Mouse (Mus musculus) limb, embryonic 13.5 days (tissue): Measurements from ENCODE around the gene Zar1l. TPM values are rescaled to one million over a fixed set of nuclear protein-coding genes. Genes with fewer than 3 reads are reported as not detected.

ENCODE experiments used
- ATAC-seq: fragments of 200-750 bp; cut with Nextera tagmentation; 2 replicates; pipeline ENCODE4 v1.8.0; 2017; ENCODE audit warnings: low read depth, moderate number of reproducible peaks, moderate TSS enrichment; ENCODE audit not compliant: low FRiP score
- H3K27ac ChIP-seq: fragments of 300-500 bp; sonication (generic); 2 replicates; pipeline ENCODE4 v1.5.1; 2015; ENCODE audit warnings: inconsistent platforms, mild to moderate bottlenecking, moderate library complexity
- H3K27me3 ChIP-seq: fragments of 300-500 bp; sonication (generic); 2 replicates; pipeline ENCODE4 v1.6.1; 2015; ENCODE audit warnings: mild to moderate bottlenecking, inconsistent platforms
- H3K36me3 ChIP-seq: fragments of 300-500 bp; sonication (generic); 2 replicates; pipeline ENCODE4 v1.6.1; 2015; ENCODE audit warnings: inconsistent platforms, mild to moderate bottlenecking, moderate library complexity
- H3K4me1 ChIP-seq: fragments of 300-500 bp; sonication (generic); 2 replicates; pipeline ENCODE4 v1.6.1; 2015; ENCODE audit warnings: inconsistent platforms
- H3K4me2 ChIP-seq: fragments of 300-500 bp; sonication (generic); replicated peaks from 2 replicates; pipeline ENCODE4 v1.6.1; 2015; ENCODE audit warnings: inconsistent platforms, mild to moderate bottlenecking, moderate library complexity
- H3K4me3 ChIP-seq: fragments of 300-500 bp; sonication (generic); 2 replicates; pipeline ENCODE4 v1.5.1; 2015; ENCODE audit warnings: moderate library complexity, mild to moderate bottlenecking, inconsistent platforms
- H3K9ac ChIP-seq: fragments of 300-500 bp; sonication (generic); 2 replicates; pipeline ENCODE4 v1.6.1; 2015; ENCODE audit warnings: mild to moderate bottlenecking, inconsistent platforms
- H3K9me3 ChIP-seq: fragments of 300-500 bp; sonication (generic); 2 replicates; pipeline ENCODE4 v1.6.1; 2016; ENCODE audit warnings: inconsistent platforms
- WGBS: fragments of 180-500 bp; shearing (Covaris S2); methylation state at CpG from one replicate; pipeline ENCODE4 v1.1.7; 2015; 5-methylcytosine and 5-hydroxymethylcytosine counted together
- polyA plus RNA-seq: library from polyadenylated mRNA; unstranded; fragments of >200 nt; fragmentation: Nextera tagmentation; extraction: Ambion mirVana; gene quantifications from 2 replicates; pipeline ENCODE4 v1.2.1, GENCODE M21; 2015

Zar1l gene
- polyA plus RNA-seq, 1 experiment from 2014 or later = not detected

DNA sequence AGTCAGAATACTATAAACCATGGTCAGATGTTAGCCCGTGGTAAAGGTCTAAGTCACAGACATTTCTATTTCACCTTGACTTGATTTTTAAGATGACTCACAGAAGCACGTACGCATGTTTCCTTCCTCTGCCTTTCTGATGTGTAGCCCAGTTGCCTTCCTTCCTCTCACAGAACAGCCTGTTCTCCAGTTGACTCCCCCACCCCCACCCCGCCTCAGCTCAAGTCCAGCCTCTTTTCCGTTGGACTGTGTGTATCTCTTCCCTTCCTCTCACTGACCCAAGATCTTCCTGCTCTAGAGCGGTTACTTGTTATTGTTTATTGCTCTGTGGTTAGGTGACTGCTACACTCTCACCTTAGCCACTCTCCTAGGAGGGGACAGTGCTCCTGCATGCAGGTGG is 49.5 kb downstream of the Zar1l start:
- Histone ChIP-seq H3K27me3 (no peaks in the 10 kb centered on the region), H3K27ac (no peak overlapping the region), H3K9ac (no peak overlapping the region), H3K4me3 (no peak overlapping the region), H3K4me2 (no peak overlapping the region), H3K4me1 (0 out of 2 replicates have a peak, but pooled peaks cover 4% of the 10 kb centered on the region), H3K36me3 (peaks cover 11% of the 10 kb centered on the region; the same call in 1 of the 2 replicates), H3K9me3 (no peaks in the 10 kb centered on the region)
- ATAC-seq = no peak; the same call in 1 of the 2 replicates
- WGBS = 64% methylated on average over 6 of the region's 6 CpGs

DNA sequence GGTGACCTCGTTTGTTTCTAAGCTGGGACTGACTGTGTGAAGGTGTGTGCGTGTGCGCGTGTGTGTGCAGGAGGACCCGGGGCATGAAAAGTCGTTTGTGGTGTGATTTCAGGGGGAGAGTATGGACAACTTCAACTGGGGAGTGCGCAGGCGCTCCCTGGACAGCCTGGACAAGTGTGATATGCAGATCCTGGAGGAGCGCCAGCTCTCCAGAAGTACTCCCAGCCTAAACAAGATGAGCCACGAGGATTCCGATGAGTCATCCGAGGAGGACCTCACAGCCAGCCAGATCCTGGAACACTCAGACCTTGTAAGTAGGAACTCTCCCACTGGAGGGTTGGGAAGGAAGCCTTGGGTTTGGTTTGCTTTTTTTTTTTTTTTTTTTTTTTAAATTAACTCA is 51.8 kb downstream of the Zar1l start:
- Histone ChIP-seq H3K9me3 (no peaks in the 10 kb centered on the region), H3K27me3 (no peaks in the 10 kb centered on the region), H3K4me2 (no peak overlapping the region), H3K9ac (no peak overlapping the region), H3K4me1 (0 out of 2 replicates have a peak, but pooled peaks cover 4% of the 10 kb centered on the region), H3K4me3 (no peak overlapping the region), H3K27ac (no peak overlapping the region), H3K36me3 (peaks cover under 1% of the 10 kb centered on the region; the same call in 1 of the 2 replicates)
- peak; percentile 48; the same call in 1 of the 2 replicates for ATAC-seq
- WGBS = 77% methylated on average over 12 of the region's 12 CpGs

DNA sequence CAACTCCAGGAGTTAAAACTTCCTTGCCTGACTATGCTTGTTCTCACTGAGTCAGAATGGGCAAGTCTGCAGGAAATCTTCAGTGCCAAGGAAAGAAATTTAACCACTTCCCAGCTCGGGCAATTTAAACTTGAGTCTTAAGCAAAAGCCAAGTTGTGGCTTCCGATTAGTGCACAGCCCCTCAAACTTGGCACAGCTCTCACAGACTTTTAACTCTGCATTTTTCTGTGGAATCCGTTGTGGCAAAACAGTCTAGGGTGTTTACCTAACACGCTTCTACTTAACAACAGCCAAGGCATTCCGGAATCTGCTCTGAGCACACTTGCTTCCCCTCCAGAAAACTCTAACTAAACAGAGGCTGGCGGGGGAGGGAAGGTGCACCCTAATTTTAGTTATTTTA is 52.7 kb downstream of the Zar1l start:
- 76% methylated on average over 6 of the region's 6 CpGs for WGBS
- H3K27me3 ChIP-seq = no peaks in the 10 kb centered on the region
- no peak overlapping the region for H3K9ac ChIP-seq
- peaks cover 5% of the 10 kb centered on the region; the same call in 1 of the 2 replicates for H3K36me3 ChIP-seq
- H3K27ac ChIP-seq = no peak overlapping the region
- ATAC-seq = no peak
- no peak overlapping the region for H3K4me2 ChIP-seq
- H3K4me3 ChIP-seq = no peak overlapping the region
- H3K9me3 ChIP-seq = no peaks in the 10 kb centered on the region; the same call in 1 of the 2 replicates
- H3K4me1 ChIP-seq = 0 out of 2 replicates have a peak, but pooled peaks cover 4% of the 10 kb centered on the region

DNA sequence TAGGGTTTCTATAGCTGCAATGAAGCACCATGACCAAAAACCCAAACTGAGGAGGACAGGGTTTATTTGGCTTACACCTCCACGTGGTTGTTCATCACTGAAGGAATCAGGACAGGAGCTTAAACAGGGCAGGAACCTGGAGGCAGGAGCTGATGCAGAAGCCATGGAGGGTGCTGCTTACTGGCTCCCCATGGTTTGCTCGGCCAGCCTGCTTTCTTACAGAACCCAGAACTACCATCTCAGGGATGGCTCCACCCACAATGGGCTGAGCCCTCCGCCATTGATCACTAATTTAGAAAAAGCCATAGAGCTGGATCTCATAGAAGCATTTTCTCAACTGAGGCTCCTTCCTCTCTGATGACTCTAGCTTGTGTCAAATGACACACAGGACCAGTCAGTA is 53.2 kb downstream of the Zar1l start:
- Histone ChIP-seq H3K4me3 (no peak overlapping the region), H3K4me2 (no peak overlapping the region), H3K27ac (no peak overlapping the region), H3K4me1 (0 out of 2 replicates have a peak, but pooled peaks cover 4% of the 10 kb centered on the region), H3K27me3 (no peaks in the 10 kb centered on the region), H3K9ac (no peak overlapping the region), H3K36me3 (peaks cover 8% of the 10 kb centered on the region), H3K9me3 (no peaks in the 10 kb centered on the region; the same call in 1 of the 2 replicates)
- 62% methylated on average over 3 of the region's 3 CpGs for WGBS
- ATAC-seq = no peak

DNA sequence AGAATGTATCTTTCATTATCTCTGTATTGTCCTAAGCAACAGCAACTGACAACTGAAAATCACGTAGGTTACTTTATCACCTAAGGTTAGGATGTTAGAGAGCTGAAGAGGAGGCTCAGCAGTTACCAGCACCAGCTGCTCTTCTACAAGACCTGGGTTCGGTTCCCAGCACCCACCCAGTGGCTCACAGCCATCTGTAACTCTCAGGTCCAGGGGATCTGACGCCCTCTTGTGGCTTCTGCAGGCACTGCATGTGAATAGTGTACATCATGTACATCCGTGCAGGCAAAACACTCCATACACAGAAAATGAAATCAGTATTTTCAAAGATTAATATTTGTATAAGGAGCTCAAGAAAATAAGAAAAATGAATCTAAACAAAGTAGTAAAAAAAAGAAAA is 58.2 kb downstream of the Zar1l start:
- WGBS = 79% methylated on average over 4 of the region's 4 CpGs
- ATAC-seq = no peak
- H3K4me2 ChIP-seq = no peak overlapping the region
- H3K4me1 ChIP-seq = peaks cover 15% of the 10 kb centered on the region
- H3K4me3 ChIP-seq = no peak overlapping the region
- H3K9ac ChIP-seq = no peak overlapping the region
- no peaks in the 10 kb centered on the region; the same call in 1 of the 2 replicates for H3K9me3 ChIP-seq
- H3K27ac ChIP-seq = no peak overlapping the region
- H3K36me3 ChIP-seq = peaks cover 17% of the 10 kb centered on the region
- H3K27me3 ChIP-seq = no peaks in the 10 kb centered on the region

DNA sequence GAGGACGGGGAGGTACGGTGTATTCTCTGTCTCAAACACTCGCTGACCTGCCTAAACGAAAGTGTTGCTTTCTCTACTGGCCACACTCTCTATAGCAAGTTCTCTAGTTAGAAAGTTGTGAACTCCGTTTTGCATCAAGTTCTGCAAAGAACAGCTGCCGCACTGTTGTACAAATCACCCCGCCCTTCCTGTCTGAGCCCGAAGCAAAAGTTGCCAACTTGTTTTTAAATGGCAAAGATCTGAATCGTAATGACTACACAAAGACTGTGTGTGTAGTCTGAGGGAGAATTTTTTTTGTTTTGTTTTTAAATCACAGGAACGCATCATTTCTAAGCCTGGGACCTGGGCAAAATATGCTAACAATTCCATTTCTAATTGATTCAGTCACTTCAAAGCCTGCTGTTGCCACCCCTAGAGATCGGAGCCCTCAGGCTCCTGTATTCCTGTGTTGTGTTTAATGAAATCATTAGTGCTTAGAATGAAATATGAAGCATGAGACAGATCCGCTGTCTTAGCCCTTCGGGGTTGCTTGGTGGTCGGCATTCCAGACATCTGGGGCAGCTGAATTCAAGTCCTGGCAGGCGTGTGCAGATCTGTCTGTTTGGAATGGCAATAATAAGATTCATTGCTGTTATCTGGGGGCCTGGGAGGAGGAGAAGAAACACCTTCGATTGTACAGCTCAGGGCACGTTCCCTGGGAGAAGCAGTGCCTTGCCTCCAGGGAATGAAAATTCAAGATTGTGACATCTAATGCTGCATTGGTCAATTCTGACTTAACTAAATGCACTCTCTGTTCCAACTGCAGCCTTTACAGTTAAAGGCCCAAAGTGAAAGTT is 59.8 kb downstream of the Zar1l start:
- WGBS = 30% methylated on average over 17 of the region's 17 CpGs
- no peak overlapping the region for H3K4me3 ChIP-seq
- ATAC-seq = peak; percentile 63
- H3K4me2 ChIP-seq = peak overlapping the region; percentile 36
- no peaks in the 10 kb centered on the region for H3K27me3 ChIP-seq
- H3K27ac ChIP-seq = peak overlapping the region; percentile 69; the same call in 1 of the 2 replicates
- H3K4me1 ChIP-seq = peaks cover 15% of the 10 kb centered on the region
- H3K36me3 ChIP-seq = peaks cover 32% of the 10 kb centered on the region
- H3K9me3 ChIP-seq = peaks cover 10% of the 10 kb centered on the region; the same call in 1 of the 2 replicates
- no peak overlapping the region for H3K9ac ChIP-seq

DNA sequence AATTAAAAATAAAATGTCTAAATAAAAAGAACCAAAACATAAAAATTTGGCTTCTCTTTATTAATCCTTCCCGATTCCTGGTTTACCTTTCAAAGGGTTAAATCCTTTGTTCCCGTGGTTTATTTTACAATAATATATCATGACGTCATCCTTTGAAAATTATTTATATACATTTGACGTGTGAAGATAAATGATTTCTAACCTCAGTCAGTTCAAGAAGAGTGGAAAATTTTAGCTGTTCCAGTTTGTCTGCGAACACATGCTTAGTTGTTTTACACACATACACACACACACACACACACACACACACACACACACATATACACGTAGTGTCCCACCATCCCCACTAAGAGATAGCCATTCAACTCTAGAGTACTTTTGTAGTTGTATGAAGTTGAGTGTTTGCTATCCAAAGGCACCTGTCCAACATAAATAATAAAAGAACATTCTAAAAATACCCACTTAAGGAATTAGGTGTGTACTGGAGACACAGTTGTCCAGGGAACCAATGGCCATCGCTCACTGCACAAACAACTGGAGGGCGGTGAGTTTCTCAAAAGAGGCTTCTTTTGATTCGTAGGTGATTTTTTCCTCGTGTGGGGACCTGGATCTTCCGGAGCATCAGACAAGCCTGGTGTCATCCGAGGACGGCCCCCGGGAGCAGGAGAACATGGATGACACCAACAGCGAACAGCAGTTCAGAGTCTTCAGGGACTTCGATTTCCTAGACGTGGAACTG is 60.6 kb downstream of the Zar1l start:
- Histone ChIP-seq H3K27me3 (no peaks in the 10 kb centered on the region), H3K27ac (peak overlapping the region; percentile 69; the same call in 1 of the 2 replicates), H3K4me3 (no peak overlapping the region), H3K4me1 (peaks cover 15% of the 10 kb centered on the region), H3K9ac (no peak overlapping the region), H3K4me2 (peak overlapping the region; percentile 36), H3K36me3 (peaks cover 38% of the 10 kb centered on the region), H3K9me3 (peaks cover 10% of the 10 kb centered on the region; the same call in 1 of the 2 replicates)
- 76% methylated on average over 17 of the region's 17 CpGs for WGBS
- no peak for ATAC-seq

Other genes with a start within 250 kb of the Zar1l start
- gene Brca2, start 4.5 kb upstream of the Zar1l start, polyA plus RNA-seq = 25.4 and 30.7 TPM in 2 replicates
- gene N4bp2l1, start 79.0 kb upstream of the Zar1l start, polyA plus RNA-seq = 5.2 and 5.4 TPM in 2 replicates
- gene N4bp2l2, start 148.0 kb upstream of the Zar1l start, polyA plus RNA-seq = 49.3 and 50.3 TPM in 2 replicates
- 40.3 and 43.9 TPM in 2 replicates for gene Pds5b, start 155.6 kb upstream of the Zar1l start, polyA plus RNA-seq